Mouse (Mus musculus) CD8-positive naive resting alpha-beta T cell, adult 57 days (primary cell): ENCODE data around the gene Gm5414. TPM values are rescaled to one million over a fixed set of nuclear protein-coding genes. Genes with fewer than 3 reads are reported as not detected.

Experiments
- total RNA-seq: library from RNA; stranded (reverse); gene quantifications from one replicate; pipeline ENCODE4 v1.2.4, GENCODE M21; 2023

Gm5414 gene
- not detected for total RNA-seq

DNA sequence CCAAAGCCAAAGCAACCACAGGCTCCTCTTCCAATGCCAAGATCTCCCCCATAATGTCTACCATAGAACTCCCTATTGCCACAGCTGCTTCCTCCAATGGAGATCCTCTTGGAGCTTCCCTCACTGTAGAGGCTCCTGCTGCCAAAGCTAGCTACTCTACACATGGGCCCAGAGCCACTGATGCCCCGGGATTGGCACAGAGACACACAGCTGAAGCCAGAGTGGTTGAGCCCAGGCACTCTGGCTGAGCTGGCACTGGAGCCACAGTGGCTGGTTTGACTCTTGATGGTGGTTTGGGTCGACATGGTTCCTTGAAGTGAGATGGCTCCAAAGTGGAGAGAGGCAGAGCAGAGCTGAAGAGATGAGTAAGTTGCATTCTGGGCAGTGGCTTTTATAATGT is at the start of gene Gm5414:
Gene Gm5414, minus strand, starts transcription at position 305 of the 400 bp plus-strand sequence.

DNA sequence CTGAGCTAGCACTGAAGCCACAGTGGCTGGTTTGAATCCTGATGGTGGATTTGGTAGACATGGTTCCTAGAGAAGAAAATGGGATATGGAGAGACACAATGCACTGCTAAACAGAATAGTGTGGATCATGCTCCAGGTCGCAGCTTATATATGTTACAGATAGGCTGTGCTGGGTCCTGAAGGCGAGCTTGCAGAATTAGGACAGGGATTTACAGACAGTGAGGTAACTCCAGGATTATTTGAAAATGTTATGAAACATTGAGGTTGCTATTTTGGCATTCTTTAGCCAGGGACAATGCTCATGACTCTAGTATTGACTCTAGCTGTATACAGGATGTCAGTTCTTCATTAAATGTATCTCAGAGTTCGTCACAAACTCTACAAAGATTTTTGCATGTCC is 19.3 kb upstream of the Gm5414 start, which contains the start of gene Gm5478:
Gene Gm5478, minus strand, starts transcription at position 101 of the 400 bp plus-strand sequence.

Other genes starting within 250 kb of the Gm5414 start
- not detected for gene Krt7, start 217.1 kb downstream of the Gm5414 start, total RNA-seq
- gene Krt87, start 189.4 kb downstream of the Gm5414 start, total RNA-seq: not detected
- not detected for gene Krt88, start 180.4 kb downstream of the Gm5414 start, total RNA-seq
- not detected for gene Krt81, start 164.4 kb downstream of the Gm5414 start, total RNA-seq
- gene Krt86, start 154.7 kb downstream of the Gm5414 start, total RNA-seq: not detected
- not detected for gene Krt83, start 136.7 kb downstream of the Gm5414 start, total RNA-seq
- gene Gm49425, start 110.9 kb downstream of the Gm5414 start, total RNA-seq: not detected
- gene Krt84, start 95.4 kb downstream of the Gm5414 start, total RNA-seq: not detected
- gene Krt82, start 77.5 kb downstream of the Gm5414 start, total RNA-seq: not detected
- gene Krt90, start 65.2 kb downstream of the Gm5414 start, total RNA-seq: not detected
- not detected for gene Krt75, start 54.3 kb downstream of the Gm5414 start, total RNA-seq
- not detected for gene Gm5478, start 19.2 kb upstream of the Gm5414 start, total RNA-seq
- not detected for gene Krt6b, start 52.1 kb upstream of the Gm5414 start, total RNA-seq
- not detected for gene Krt6a, start 66.1 kb upstream of the Gm5414 start, total RNA-seq
- not detected for gene Krt5, start 84.7 kb upstream of the Gm5414 start, total RNA-seq
- not detected for gene Krt71, start 114.9 kb upstream of the Gm5414 start, total RNA-seq
- gene Krt72, start 158.3 kb upstream of the Gm5414 start, total RNA-seq: not detected
- gene Krt73, start 174.2 kb upstream of the Gm5414 start, total RNA-seq: not detected
- not detected for gene Krt2, start 190.0 kb upstream of the Gm5414 start, total RNA-seq
- not detected for gene Krt1, start 222.6 kb upstream of the Gm5414 start, total RNA-seq
- gene Krt77, start 241.5 kb upstream of the Gm5414 start, total RNA-seq: not detected